ENCODE assay signal across 24 mouse cellular contexts in the genomic region with DNA sequence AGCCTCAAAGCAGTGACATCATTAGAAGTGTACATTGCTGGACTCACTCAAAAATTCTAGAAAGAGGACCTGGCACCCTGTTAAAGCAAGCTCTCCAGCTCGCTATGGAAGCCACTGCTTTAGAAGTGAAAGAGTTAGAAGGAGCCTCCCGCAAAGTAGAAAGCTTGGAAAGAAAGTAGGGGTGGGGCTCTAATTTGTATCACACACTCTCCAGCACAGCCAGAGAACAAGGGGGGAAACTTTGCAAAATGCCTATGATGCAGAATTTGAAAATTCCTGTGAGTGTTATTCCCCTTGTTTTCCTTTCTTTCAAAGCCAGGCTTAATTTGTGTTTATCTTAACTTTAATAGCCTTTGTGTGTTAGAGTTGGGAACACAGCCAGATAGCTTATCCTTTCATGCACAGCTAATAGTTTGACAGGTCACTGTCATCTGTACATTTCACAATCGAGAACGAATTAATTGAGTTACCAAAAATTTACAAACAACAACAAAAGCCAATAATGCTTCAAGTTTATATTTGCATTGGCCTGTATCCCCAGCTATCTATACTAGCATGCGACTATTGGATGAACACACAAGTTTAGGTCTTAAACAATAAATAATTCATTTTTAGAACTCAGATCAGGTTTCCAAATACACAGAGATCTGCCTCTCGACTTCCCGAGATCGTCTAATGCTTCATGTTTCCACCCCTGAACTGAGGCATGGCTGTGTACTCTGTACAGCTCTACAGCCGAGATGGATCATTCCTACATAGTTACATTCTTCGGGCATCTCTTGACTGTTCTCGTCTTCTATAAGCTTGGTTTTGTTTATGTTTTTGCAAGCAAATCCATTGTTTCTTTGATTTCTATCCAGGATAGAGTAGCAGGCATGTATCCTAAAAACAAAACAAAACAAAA. TPM values are rescaled to one million over a fixed set of nuclear protein-coding genes. Genes with fewer than 3 reads are reported as not detected.
"Had no signal": no experiment of that assay in that cellular context is flagged by ENCODE, and none has a peak within 500 bp of the region (broad histone marks: within the 10 kb centered on the region; RNA-seq: fewer than 3 reads in every experiment).

No protein-coding gene starts in this region.

- H3K4me2 ChIP-seq: limb, embryonic 12.5 days; limb, embryonic 15.5 days; liver, embryonic 11.5 days; midbrain, embryonic 13.5 days; neural tube, embryonic 13.5 days; stomach, embryonic 15.5 days had no signal

- H3K4me1 ChIP-seq: limb, embryonic 12.5 days; limb, embryonic 15.5 days; megakaryocyte, embryonic 14.5 days; midbrain, embryonic 10.5 days; midbrain, embryonic 13.5 days; neural tube, embryonic 13.5 days; stomach, embryonic 15.5 days had no signal

- DNase-seq: kidney, adult 11 months; kidney, adult 8-10 months; kidney, postnatal 10 days; kidney, postnatal 4 days; left cerebral cortex, postnatal 4 days; liver, postnatal 0 days; retina, postnatal 1 day; right cerebral cortex, postnatal 25 days; spleen, adult 18-20 months; thymus, postnatal 25 days had no signal

- H3K4me3 ChIP-seq: limb, embryonic 12.5 days; limb, embryonic 15.5 days; megakaryocyte, embryonic 14.5 days; midbrain, embryonic 10.5 days; midbrain, embryonic 13.5 days; myocyte; neural tube, embryonic 13.5 days; stomach, embryonic 15.5 days had no signal

- H3K36me3 ChIP-seq: limb, embryonic 12.5 days; limb, embryonic 15.5 days; midbrain, embryonic 10.5 days; midbrain, embryonic 13.5 days; neural tube, embryonic 13.5 days; stomach, embryonic 15.5 days had no signal

- H3K9ac ChIP-seq: limb, embryonic 12.5 days; limb, embryonic 15.5 days; liver, embryonic 14.5 days; liver, postnatal 0 days; midbrain, embryonic 13.5 days; neural tube, embryonic 13.5 days; stomach, embryonic 15.5 days had no signal

- H3K9me3 ChIP-seq: limb, embryonic 12.5 days; limb, embryonic 15.5 days; megakaryocyte, embryonic 14.5 days; midbrain, embryonic 10.5 days; midbrain, embryonic 13.5 days; neural tube, embryonic 13.5 days; stomach, embryonic 15.5 days had no signal

- H3K27me3 ChIP-seq: limb, embryonic 12.5 days; limb, embryonic 15.5 days; megakaryocyte, embryonic 14.5 days; midbrain, embryonic 13.5 days; neural tube, embryonic 13.5 days; stomach, embryonic 15.5 days had no signal

- H3K27ac ChIP-seq: hindbrain, postnatal 0 days; limb, embryonic 12.5 days; limb, embryonic 15.5 days; liver, embryonic 14.5 days; midbrain, embryonic 10.5 days; midbrain, embryonic 13.5 days; neural tube, embryonic 13.5 days; stomach, embryonic 15.5 days had no signal

- ATAC-seq: hindbrain, postnatal 0 days; inflammation-experienced regulatory T-cells, adult 6 months; liver, postnatal 0 days; midbrain, embryonic 13.5 days; midbrain, embryonic 16.5 days had no signal

RNA-seq across cellular contexts. Expression of a gene that starts 32.0 kb away (rescaled TPM):
- polyA plus RNA-seq: hindbrain, postnatal 0 days; inflammation-experienced regulatory T-cells, adult 6 months; limb, embryonic 12.5 days; liver, embryonic 11.5 days; liver, embryonic 14.5 days; liver, postnatal 0 days; midbrain, embryonic 10.5 days; midbrain, embryonic 13.5 days; midbrain, embryonic 16.5 days; myocyte; neural tube, embryonic 13.5 days; stomach, embryonic 15.5 days; thymus, postnatal 0 days had no signal
